Mouse (Mus musculus) midbrain, embryonic 14.5 days (tissue): ENCODE measurements around the gene Dtnb. TPM values are rescaled to one million over a fixed set of nuclear protein-coding genes. Genes with fewer than 3 reads are reported as not detected.

Source experiments
- ATAC-seq: fragments of 200-750 bp; cut with Nextera tagmentation; 2 replicates; pipeline ENCODE4 v1.8.0; 2017; ENCODE audit warnings: moderate number of reproducible peaks, moderate library complexity; ENCODE audit not compliant: low FRiP score, low TSS enrichment
- DNase-seq: peaks from one replicate; pipeline ENCODE4 v3.0.0-alpha.2; 2015
- H3K27ac ChIP-seq: fragments of 300-500 bp; sonication (generic); replicated peaks from 2 replicates; pipeline ENCODE4 v1.5.1; 2014; ENCODE audit warnings: mild to moderate bottlenecking, low read depth, low read length, moderate library complexity
- H3K27me3 ChIP-seq: fragments of 300-500 bp; sonication (generic); 2 replicates; pipeline ENCODE4 v1.6.1; 2014; ENCODE audit warnings: low read length, control low read depth, mixed read lengths; ENCODE audit not compliant: control insufficient read depth, insufficient read depth
- H3K36me3 ChIP-seq: fragments of 300-500 bp; sonication (generic); 2 replicates; pipeline ENCODE4 v1.6.1; 2014; ENCODE audit warnings: low read length, control low read depth; ENCODE audit not compliant: control insufficient read depth, insufficient read depth
- H3K4me1 ChIP-seq: fragments of 300-500 bp; sonication (generic); 2 replicates; pipeline ENCODE4 v1.6.1; 2014; ENCODE audit warnings: mild to moderate bottlenecking, antibody characterized with exemption, low read length, control low read depth; ENCODE audit not compliant: control insufficient read depth, insufficient read depth
- H3K4me2 ChIP-seq: fragments of 300-500 bp; sonication (generic); 2 replicates; pipeline ENCODE4 v1.6.1; 2014; ENCODE audit warnings: mild to moderate bottlenecking, low read length, moderate library complexity
- H3K4me3 ChIP-seq: fragments of 300-500 bp; sonication (generic); replicated peaks from 2 replicates; pipeline ENCODE4 v1.5.1; 2014; ENCODE audit warnings: low read depth, low read length
- H3K9ac ChIP-seq: fragments of 300-500 bp; sonication (generic); replicated peaks from 2 replicates; pipeline ENCODE4 v1.6.1; 2014; ENCODE audit warnings: mild to moderate bottlenecking, low read length, moderate library complexity
- H3K9me3 ChIP-seq: fragments of 300-500 bp; sonication (generic); 2 replicates; pipeline ENCODE4 v1.6.1; 2016; ENCODE audit warnings: low read length, control low read depth, mixed read lengths; ENCODE audit not compliant: control insufficient read depth
- WGBS: fragments of 180-500 bp; shearing (Covaris S2); extraction: QIAGEN DNeasy Blood & Tissue Kit; methylation state at CpG from one replicate; pipeline ENCODE4 v1.1.7; 2014; 5-methylcytosine and 5-hydroxymethylcytosine counted together
- polyA plus RNA-seq: library from polyadenylated mRNA; unstranded; fragments of >200 nt; fragmentation: Nextera tagmentation; extraction: Ambion mirVana; gene quantifications from 2 replicates; pipeline ENCODE4 v1.2.1, GENCODE M21; 2014

Gene Dtnb
- polyA plus RNA-seq, 1 experiment from 2014 or later, result 46.7 TPM

DNA sequence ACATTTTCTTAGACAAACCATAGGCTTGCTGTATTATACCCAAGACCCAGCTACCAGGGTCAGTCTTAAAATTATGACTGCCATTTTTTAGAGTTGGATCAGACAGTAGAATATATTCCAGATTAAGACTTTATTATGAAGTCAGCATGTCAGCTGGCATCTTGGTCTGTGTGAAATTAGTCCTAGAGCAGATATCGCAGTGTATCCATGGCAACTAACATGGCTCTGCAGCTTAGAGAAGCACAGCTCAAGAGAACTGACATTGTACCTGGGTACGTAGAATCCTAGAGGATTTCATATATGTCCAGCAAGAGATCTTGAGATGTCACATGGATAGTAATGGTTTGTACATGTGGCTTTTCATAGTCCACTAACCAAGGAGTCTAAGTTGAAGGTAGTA is 148.3 kb downstream of the Dtnb start:
- H3K4me3 ChIP-seq, result no peak overlapping the region
- H3K36me3 ChIP-seq, result no peaks in the 10 kb centered on the region
- peak; percentile 40 for DNase-seq
- no peak overlapping the region for H3K4me2 ChIP-seq
- WGBS, result 61% methylated on average over 2 of the region's 2 CpGs
- H3K9me3 ChIP-seq, result no peaks in the 10 kb centered on the region
- 0 out of 2 replicates have a peak overlapping the region, but pooled peaks have one; percentile 8 for H3K27ac ChIP-seq
- H3K4me1 ChIP-seq, result peaks cover 7% of the 10 kb centered on the region; the same call in 1 of the 2 replicates
- H3K9ac ChIP-seq, result no peak overlapping the region
- no peaks in the 10 kb centered on the region for H3K27me3 ChIP-seq
- no peak for ATAC-seq

DNA sequence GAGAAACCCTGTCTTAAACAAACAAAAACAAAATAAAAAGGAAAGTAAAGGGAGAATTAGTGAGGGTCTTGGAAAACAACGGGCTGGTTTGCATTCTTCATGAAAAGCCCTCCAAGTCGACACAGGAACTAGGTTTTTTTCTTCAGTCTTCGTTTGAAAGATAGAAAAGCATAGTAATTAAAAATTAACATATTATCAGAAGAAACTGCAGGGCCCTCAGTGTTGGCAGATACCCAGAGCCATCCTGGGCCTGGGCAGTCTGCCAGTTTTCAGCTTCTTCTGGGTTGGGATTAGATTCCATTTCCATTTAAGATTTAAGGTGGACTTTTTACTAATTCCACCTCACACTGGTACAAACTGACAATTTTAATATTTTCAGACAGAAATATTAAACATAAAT is 151.6 kb downstream of the Dtnb start:
- DNase-seq (peak; percentile 75), ATAC-seq (no peak)
- no peaks in the 10 kb centered on the region for H3K27me3 ChIP-seq
- peaks cover 7% of the 10 kb centered on the region; the same call in 1 of the 2 replicates for H3K4me1 ChIP-seq
- H3K4me3 ChIP-seq, result no peak overlapping the region
- 37% methylated on average over 3 of the region's 3 CpGs for WGBS
- no peak overlapping the region for H3K9ac ChIP-seq
- H3K4me2 ChIP-seq, result no peak overlapping the region
- no peaks in the 10 kb centered on the region for H3K36me3 ChIP-seq
- no peak overlapping the region for H3K27ac ChIP-seq
- no peaks in the 10 kb centered on the region for H3K9me3 ChIP-seq

DNA sequence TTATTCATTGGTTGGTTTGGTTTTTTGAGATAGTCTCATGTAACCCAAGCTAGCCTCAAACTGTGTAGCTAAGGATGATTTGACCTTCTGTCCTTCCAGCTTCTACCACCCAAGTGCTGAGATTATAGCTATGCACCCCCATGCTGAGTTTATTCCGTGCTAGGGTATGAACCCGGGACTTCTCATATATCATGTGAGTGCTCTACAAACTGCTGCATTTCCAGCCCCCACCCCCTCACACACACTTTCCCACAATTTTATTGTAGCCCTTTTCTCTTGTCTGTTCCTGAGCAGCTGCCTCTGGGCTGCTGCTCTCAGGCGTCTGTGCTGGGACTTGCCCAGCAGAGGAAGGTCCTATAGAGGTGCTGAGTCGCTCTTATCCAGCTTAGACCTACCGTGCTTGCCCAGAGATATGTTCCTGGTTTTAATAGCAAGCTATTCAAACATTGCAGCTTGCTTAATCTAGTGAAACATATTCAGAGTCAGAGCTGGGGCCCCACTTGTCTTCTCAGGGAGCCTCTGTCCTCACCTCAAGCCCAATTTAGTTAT is 152.7 kb downstream of the Dtnb start:
- 59% methylated on average over 5 of the region's 5 CpGs for WGBS
- H3K27ac ChIP-seq, result no peak overlapping the region
- H3K9ac ChIP-seq, result no peak overlapping the region
- H3K4me1 ChIP-seq, result peaks cover 7% of the 10 kb centered on the region; the same call in 1 of the 2 replicates
- no peaks in the 10 kb centered on the region for H3K9me3 ChIP-seq
- no peaks in the 10 kb centered on the region for H3K36me3 ChIP-seq
- H3K4me3 ChIP-seq, result no peak overlapping the region
- H3K4me2 ChIP-seq, result no peak overlapping the region
- no peak for DNase-seq
- ATAC-seq, result no peak
- H3K27me3 ChIP-seq, result no peaks in the 10 kb centered on the region

GRCm38 (mm10) chr12:3729521-3730075 is 157.4 kb downstream of the Dtnb start:
- ATAC-seq, result no peak
- no peak overlapping the region for H3K9ac ChIP-seq
- H3K4me1 ChIP-seq, result no peaks in the 10 kb centered on the region
- no peak overlapping the region for H3K27ac ChIP-seq
- no peaks in the 10 kb centered on the region for H3K27me3 ChIP-seq
- H3K4me3 ChIP-seq, result no peak overlapping the region
- 89% methylated on average over 6 of the region's 6 CpGs for WGBS
- no peak for DNase-seq
- no peak overlapping the region for H3K4me2 ChIP-seq
- no peaks in the 10 kb centered on the region for H3K36me3 ChIP-seq
- no peaks in the 10 kb centered on the region for H3K9me3 ChIP-seq

DNA sequence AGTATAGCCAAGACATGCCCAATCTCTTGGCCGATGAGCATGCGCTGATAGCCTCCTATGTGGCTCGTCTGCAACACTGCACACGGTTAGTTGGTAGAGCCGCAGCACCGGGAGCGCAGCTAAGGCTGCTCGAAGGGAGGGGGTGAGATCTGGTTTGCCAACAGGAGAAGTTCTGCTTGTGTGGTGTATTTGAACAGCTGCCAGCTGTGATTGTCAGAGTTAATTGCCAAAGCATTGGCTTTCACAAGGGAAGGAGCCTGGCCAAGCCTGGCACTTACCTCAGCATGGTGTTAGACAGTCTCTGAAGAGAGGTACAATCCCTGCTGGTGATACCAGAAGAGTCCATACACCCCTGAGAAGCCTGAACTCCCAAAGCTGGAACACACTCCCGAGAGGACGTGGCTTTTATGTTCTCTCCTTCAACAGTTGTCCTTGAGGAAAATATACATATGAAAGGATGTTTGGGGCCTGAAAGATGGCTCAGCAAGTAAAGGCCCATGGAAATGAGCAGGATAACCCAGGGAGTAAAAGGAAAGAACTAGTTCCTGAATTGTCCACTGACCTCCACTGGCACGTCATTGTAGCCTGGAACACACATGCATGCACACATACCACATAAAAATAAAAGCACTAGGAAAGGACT is 160.6 kb downstream of the Dtnb start:
- 61% methylated on average over 11 of the region's 11 CpGs for WGBS
- Histone ChIP-seq H3K4me1 (no peaks in the 10 kb centered on the region), H3K27ac (no peak overlapping the region), H3K4me2 (no peak overlapping the region), H3K9me3 (no peaks in the 10 kb centered on the region), H3K27me3 (no peaks in the 10 kb centered on the region), H3K9ac (no peak overlapping the region), H3K36me3 (no peaks in the 10 kb centered on the region), H3K4me3 (no peak overlapping the region)
- ATAC-seq, result no peak
- DNase-seq, result peak; percentile 72

- Histone ChIP-seq H3K4me1 (no peaks in the 10 kb centered on the region), H3K36me3 (no peaks in the 10 kb centered on the region), H3K27ac (no peak overlapping the region), H3K27me3 (no peaks in the 10 kb centered on the region), H3K4me2 (no peak overlapping the region), H3K4me3 (no peak overlapping the region), H3K9ac (no peak overlapping the region), H3K9me3 (no peaks in the 10 kb centered on the region)
- ATAC-seq (no peak), DNase-seq (no peak)
- 85% methylated on average over 7 of the region's 7 CpGs for WGBS
These were observed 161.1 kb downstream of the Dtnb start for GRCm38 (mm10) chr12:3733328-3733727.

DNA sequence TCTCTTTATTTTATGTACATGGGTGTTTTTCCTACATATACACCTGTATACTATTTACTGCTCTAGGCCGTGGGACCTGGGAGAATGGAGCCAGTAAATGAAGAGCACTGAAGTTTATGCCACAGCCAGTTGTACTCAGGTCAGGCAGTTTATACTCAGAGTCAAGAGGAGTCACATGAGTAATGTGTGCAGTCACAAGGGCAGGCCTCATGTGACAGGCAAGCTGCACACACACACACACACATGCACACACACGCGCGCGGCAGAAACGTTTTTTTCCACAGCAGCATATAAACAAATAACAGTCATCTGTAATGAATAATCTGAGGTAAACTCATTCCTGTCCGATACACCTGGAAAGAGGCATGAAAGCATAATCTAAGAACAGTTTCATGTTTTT is 164.8 kb downstream of the Dtnb start:
- WGBS, result 93% methylated on average over 7 of the region's 7 CpGs
- no peak overlapping the region for H3K9ac ChIP-seq
- no peaks in the 10 kb centered on the region for H3K9me3 ChIP-seq
- H3K36me3 ChIP-seq, result no peaks in the 10 kb centered on the region
- no peak for DNase-seq
- no peaks in the 10 kb centered on the region for H3K4me1 ChIP-seq
- no peak overlapping the region for H3K4me3 ChIP-seq
- H3K4me2 ChIP-seq, result no peak overlapping the region
- H3K27ac ChIP-seq, result no peak overlapping the region
- H3K27me3 ChIP-seq, result no peaks in the 10 kb centered on the region
- ATAC-seq, result no peak

GRCm38 (mm10) chr12:3738741-3739529 is 166.8 kb downstream of the Dtnb start:
- 47% methylated on average over 7 of the region's 7 CpGs for WGBS
- H3K27ac ChIP-seq, result peak overlapping the region; percentile 22; the same call in 1 of the 2 replicates
- no peaks in the 10 kb centered on the region for H3K9me3 ChIP-seq
- no peak overlapping the region for H3K4me3 ChIP-seq
- no peaks in the 10 kb centered on the region for H3K27me3 ChIP-seq
- no peak overlapping the region for H3K4me2 ChIP-seq
- H3K36me3 ChIP-seq, result no peaks in the 10 kb centered on the region
- DNase-seq, result no peak
- no peaks in the 10 kb centered on the region for H3K4me1 ChIP-seq
- no peak for ATAC-seq
- H3K9ac ChIP-seq, result no peak overlapping the region
